Mouse (Mus musculus): Measurements from ENCODE around the gene Pik3r3. TPM values are rescaled to one million over a fixed set of nuclear protein-coding genes. Genes with fewer than 3 reads are reported as not detected.

Pik3r3 gene
- polyA plus RNA-seq, 1 experiment = 23.8 TPM

DNA sequence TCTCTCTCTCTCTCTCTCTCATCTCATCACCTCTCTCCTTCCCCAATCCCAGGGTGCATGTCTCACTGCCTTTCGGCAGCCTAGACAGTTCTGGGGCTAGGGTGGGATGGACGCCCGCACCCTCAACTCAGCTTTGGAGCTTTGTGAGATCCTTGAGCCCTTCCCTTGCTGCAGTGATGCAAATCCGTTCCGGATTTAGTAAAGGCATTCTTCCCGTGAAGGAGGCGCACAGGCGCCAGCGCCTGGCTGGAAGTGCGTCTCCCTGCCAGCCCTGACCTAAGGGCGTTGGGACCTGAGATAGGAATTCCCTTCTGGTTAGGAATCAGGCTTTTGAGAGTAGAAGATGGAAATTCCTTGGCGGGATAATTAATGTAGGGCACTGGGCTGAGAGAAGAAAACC, 38.7 kb upstream of the Pik3r3 start:
- peak; percentile 40; the same call in 1 of the 2 replicates for TF ChIP-seq POLR2A (IDR thresholded peaks at IDR 0.05; ENCODE audit: borderline replicate concordance, extremely low read depth, low read depth, low read length)
- TF ChIP-seq CTCF (IDR thresholded peaks at IDR 0.05; ENCODE audit: insufficient read depth, low read length) = no peak
- DNase-seq = peak; percentile 46
- Histone ChIP-seq H3K4me3 (replicated peaks; ENCODE audit: extremely low read depth, low read depth, low read length) (peak overlapping the region; percentile 54), H3K4me1 (ENCODE audit: control insufficient read depth, insufficient read depth, low read length) (peaks cover 2% of the 10 kb centered on the region; the same call in 1 of the 2 replicates)
- 10% methylated on average over 12 of the region's 12 CpGs for WGBS

GRCm38 (mm10) chr4:116185083-116185482, 36.3 kb upstream of the Pik3r3 start:
- Histone ChIP-seq H3K4me3 (replicated peaks; ENCODE audit: extremely low read depth, low read depth, low read length) (no peak overlapping the region), H3K4me1 (ENCODE audit: control insufficient read depth, insufficient read depth, low read length) (peaks cover 2% of the 10 kb centered on the region; the same call in 1 of the 2 replicates)
- WGBS = 81% methylated on average over 4 of the region's 4 CpGs
- TF ChIP-seq CTCF (IDR thresholded peaks at IDR 0.05; ENCODE audit: insufficient read depth, low read length) (no peak), POLR2A (IDR thresholded peaks at IDR 0.05; ENCODE audit: borderline replicate concordance, extremely low read depth, low read depth, low read length) (no peak)
- DNase-seq = no peak

DNA sequence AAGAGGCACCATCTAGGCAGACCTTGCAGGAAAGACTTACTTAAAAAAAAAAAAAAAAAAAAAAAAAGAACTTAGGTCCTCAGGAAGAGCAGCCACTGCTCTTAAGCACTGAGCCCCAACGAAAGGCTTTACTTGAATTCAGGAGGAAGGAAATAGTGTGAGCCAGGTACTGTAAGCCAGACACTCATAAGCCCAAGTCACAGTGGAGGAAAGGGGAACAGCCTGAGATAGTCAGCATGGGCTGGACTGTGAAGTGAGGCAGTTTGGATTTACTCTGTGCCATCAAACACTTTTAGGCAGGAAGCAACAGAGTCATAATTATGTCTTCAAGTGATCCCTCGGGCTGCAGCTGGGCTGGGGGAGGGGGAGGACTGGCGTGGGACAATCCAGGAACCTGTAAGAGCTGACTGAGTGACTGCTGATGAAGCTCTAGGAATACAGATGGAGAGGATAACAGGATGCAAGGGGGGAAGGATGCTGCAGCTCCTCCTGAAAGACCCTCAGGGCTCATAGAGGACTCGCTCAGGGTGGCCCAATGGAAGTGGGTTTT, 29.1 kb upstream of the Pik3r3 start:
- Histone ChIP-seq H3K4me1 (ENCODE audit: control insufficient read depth, insufficient read depth, low read length) (no peaks in the 10 kb centered on the region; the same call in 1 of the 2 replicates), H3K4me3 (replicated peaks; ENCODE audit: extremely low read depth, low read depth, low read length) (no peak overlapping the region)
- no peak for DNase-seq
- TF ChIP-seq POLR2A (IDR thresholded peaks at IDR 0.05; ENCODE audit: borderline replicate concordance, extremely low read depth, low read depth, low read length) = no peak
- no peak for TF ChIP-seq CTCF (IDR thresholded peaks at IDR 0.05; ENCODE audit: insufficient read depth, low read length)
- WGBS = 35% methylated on average over 4 of the region's 4 CpGs

GRCm38 (mm10) chr4:116193583-116194383, 27.6 kb upstream of the Pik3r3 start:
- 69% methylated on average over 9 of the region's 9 CpGs for WGBS
- Histone ChIP-seq H3K4me3 (replicated peaks; ENCODE audit: extremely low read depth, low read depth, low read length) (no peak overlapping the region), H3K4me1 (ENCODE audit: control insufficient read depth, insufficient read depth, low read length) (no peaks in the 10 kb centered on the region; the same call in 1 of the 2 replicates)
- no peak for TF ChIP-seq POLR2A (IDR thresholded peaks at IDR 0.05; ENCODE audit: borderline replicate concordance, extremely low read depth, low read depth, low read length)
- no peak for TF ChIP-seq CTCF (IDR thresholded peaks at IDR 0.05; ENCODE audit: insufficient read depth, low read length)
- DNase-seq = no peak

GRCm38 (mm10) chr4:116198422-116198821, 23.0 kb upstream of the Pik3r3 start:
- TF ChIP-seq CTCF (IDR thresholded peaks at IDR 0.05; ENCODE audit: insufficient read depth, low read length) (no peak), POLR2A (IDR thresholded peaks at IDR 0.05; ENCODE audit: borderline replicate concordance, extremely low read depth, low read depth, low read length) (no peak)
- Histone ChIP-seq H3K4me1 (ENCODE audit: control insufficient read depth, insufficient read depth, low read length) (no peaks in the 10 kb centered on the region), H3K4me3 (replicated peaks; ENCODE audit: extremely low read depth, low read depth, low read length) (no peak overlapping the region)
- 80% methylated on average over 2 of the region's 2 CpGs for whole genome bisulfite sequencing
- no peak for DNase-seq

DNA sequence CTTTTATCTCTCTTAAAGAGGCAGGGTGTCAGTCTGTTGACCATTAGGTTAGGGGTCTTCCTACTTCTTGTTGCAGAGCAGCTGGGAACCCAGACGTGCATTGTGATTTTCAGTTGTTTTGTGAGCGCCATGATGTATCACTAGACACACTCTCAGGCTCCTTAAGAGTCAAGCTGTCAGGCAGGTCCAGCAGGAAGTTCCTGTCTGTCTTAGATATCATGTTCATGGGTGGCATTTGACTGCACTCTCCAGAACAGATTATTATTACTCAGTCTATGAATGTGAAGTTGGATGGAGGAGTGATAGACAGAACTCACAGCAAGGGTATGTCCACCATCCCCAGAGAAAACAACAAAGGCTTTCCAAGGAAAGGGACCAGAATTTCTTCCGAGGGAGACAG, 17.0 kb upstream of the Pik3r3 start:
- TF ChIP-seq CTCF (IDR thresholded peaks at IDR 0.05; ENCODE audit: insufficient read depth, low read length) = no peak
- TF ChIP-seq POLR2A (IDR thresholded peaks at IDR 0.05; ENCODE audit: borderline replicate concordance, extremely low read depth, low read depth, low read length) = no peak
- H3K4me1 ChIP-seq (ENCODE audit: control insufficient read depth, insufficient read depth, low read length) = no peaks in the 10 kb centered on the region
- 52% methylated on average over 3 of the region's 3 CpGs for WGBS
- H3K4me3 ChIP-seq (replicated peaks; ENCODE audit: extremely low read depth, low read depth, low read length) = no peak overlapping the region
- DNase-seq = no peak

- H3K4me3 ChIP-seq (replicated peaks; ENCODE audit: extremely low read depth, low read depth, low read length) = no peak overlapping the region
- no peak for DNase-seq
- H3K4me1 ChIP-seq (ENCODE audit: control insufficient read depth, insufficient read depth, low read length) = no peaks in the 10 kb centered on the region
- TF ChIP-seq CTCF (IDR thresholded peaks at IDR 0.05; ENCODE audit: insufficient read depth, low read length) = no peak
- 66% methylated on average over 4 of the region's 4 CpGs for WGBS
Observed at GRCm38 (mm10) chr4:116206531-116206930, 14.9 kb upstream of the Pik3r3 start.

DNA sequence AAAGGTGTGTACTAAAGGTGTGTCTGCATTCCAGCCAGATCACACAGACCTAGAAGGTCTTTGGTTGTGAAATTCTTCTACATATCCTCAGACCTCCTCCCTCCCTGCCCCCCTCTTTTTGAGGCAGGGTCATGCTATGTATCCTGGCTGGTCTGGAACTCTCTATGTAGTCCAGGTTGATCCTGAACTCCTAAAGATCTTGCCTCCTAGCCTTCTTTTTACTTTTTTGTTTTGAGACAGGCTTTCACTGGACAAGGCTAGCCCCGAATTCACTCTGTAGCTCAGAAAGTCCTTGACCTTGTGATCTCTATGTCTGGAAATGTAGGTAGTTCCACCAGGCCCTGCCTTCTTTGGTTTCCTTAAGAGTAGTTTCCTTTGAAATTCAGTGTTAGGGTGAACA, 12.5 kb upstream of the Pik3r3 start:
- no peaks in the 10 kb centered on the region for H3K4me1 ChIP-seq (ENCODE audit: control insufficient read depth, insufficient read depth, low read length)
- TF ChIP-seq POLR2A (IDR thresholded peaks at IDR 0.05; ENCODE audit: borderline replicate concordance, extremely low read depth, low read depth, low read length) (no peak), CTCF (IDR thresholded peaks at IDR 0.05; ENCODE audit: insufficient read depth, low read length) (no peak)
- 76% methylated on average over 1 of the region's 1 CpGs for WGBS
- no peak overlapping the region for H3K4me3 ChIP-seq (replicated peaks; ENCODE audit: extremely low read depth, low read depth, low read length)
- no peak for DNase-seq

DNA sequence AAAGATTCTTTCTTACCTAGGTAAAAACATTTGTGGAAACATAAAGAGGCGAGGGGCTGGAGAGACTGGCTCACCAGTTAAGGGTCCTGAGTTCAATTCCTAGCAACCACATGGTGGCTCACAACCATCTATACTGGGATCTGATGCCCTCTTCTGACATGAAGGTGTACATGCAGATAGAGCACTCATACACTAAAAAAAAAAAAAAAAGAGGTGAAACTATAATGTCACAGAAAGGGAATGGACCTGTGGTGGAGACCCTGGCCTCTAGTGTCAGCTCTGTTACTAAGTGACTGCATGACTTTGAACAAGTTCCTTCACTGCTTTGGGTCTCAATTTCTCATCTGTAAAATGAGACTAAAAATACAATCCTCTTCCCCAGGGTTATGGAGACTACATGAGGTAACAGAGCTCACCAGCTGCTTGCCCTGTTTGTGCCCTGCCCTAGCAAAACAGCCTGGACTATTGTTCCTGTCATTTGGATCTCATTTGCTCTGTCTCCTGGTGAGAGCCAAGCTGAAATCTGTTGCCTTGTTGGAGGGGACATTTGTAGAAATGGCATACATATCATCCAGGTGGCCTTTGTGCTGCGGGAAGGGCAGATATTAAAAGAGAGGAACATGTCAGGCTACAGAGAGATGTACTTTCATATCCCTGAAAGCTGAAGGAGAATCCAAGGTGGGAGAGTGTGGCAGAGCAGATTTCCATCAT, 5.4 kb upstream of the Pik3r3 start:
- DNase-seq = no peak
- TF ChIP-seq POLR2A (IDR thresholded peaks at IDR 0.05; ENCODE audit: borderline replicate concordance, extremely low read depth, low read depth, low read length) = no peak
- TF ChIP-seq CTCF (IDR thresholded peaks at IDR 0.05; ENCODE audit: insufficient read depth, low read length) = no peak
- Histone ChIP-seq H3K4me3 (replicated peaks; ENCODE audit: extremely low read depth, low read depth, low read length) (no peak overlapping the region), H3K4me1 (ENCODE audit: control insufficient read depth, insufficient read depth, low read length) (peaks cover 6% of the 10 kb centered on the region)
- WGBS = 95% methylated on average over 2 of the region's 2 CpGs
